Mouse (Mus musculus) MEL (cell line): ENCODE measurements around the gene Cd82. TPM values are rescaled to one million over a fixed set of nuclear protein-coding genes. Genes with fewer than 3 reads are reported as not detected.

ENCODE experiments used
- DNase-seq: peaks from one replicate; pipeline ENCODE4 v3.0.0; 2011; ENCODE audit warnings: low read depth, low spot score
- H3K27ac ChIP-seq: 2 replicates; pipeline ENCODE4 v1.5.1; 2012; ENCODE audit warnings: low read depth, mild to moderate bottlenecking, control low read depth, low read length, moderate library complexity; ENCODE audit not compliant: control insufficient read depth
- H3K27me3 ChIP-seq, 2 experiments: fragments of 150-350 bp in 1 of 2; sonication (generic) in 1 of 2; 2 replicates each; pipeline ENCODE4 v1.6.1; 2012; ENCODE audit warnings: low read length in 2 of 2, mild to moderate bottlenecking in 2 of 2, improper control_type of control experiment in 1 of 2, moderate library complexity in 1 of 2; ENCODE audit not compliant: insufficient read depth in 2 of 2, control insufficient read depth in 1 of 2
- H3K36me3 ChIP-seq, 2 experiments: 2 replicates each; pipeline ENCODE4 v1.6.1; 2012 to 2014; ENCODE audit warnings: low read length in 2 of 2, improper control_type of control experiment in 1 of 2, inconsistent platforms in 1 of 2, mild to moderate bottlenecking in 1 of 2; ENCODE audit not compliant: insufficient read depth in 2 of 2, control insufficient read depth in 1 of 2
- H3K4me1 ChIP-seq, 2 experiments: fragments of 150-350 bp in 1 of 2; sonication (generic) in 1 of 2; 2 replicates each; pipeline ENCODE4 v1.6.1; 2012; ENCODE audit warnings: low read length in 2 of 2, improper control_type of control experiment in 1 of 2, mild to moderate bottlenecking in 1 of 2; ENCODE audit not compliant: insufficient read depth in 2 of 2, control insufficient read depth in 1 of 2
- H3K4me3 ChIP-seq, 2 experiments: fragments of 150-350 bp in 1 of 2; sonication (generic) in 1 of 2; 2 replicates each; pipeline ENCODE4 v1.5.1; 2012; ENCODE audit warnings: low read depth in 2 of 2, low read length in 2 of 2, mild to moderate bottlenecking in 2 of 2, moderate library complexity in 2 of 2, control low read depth in 1 of 2, improper control_type of control experiment in 1 of 2; ENCODE audit not compliant: control insufficient read depth in 1 of 2, insufficient read depth in 1 of 2
- H3K79me2 ChIP-seq: 2 replicates; pipeline ENCODE4 v1.6.1; 2012; ENCODE audit warnings: mild to moderate bottlenecking, low read length, moderate library complexity; ENCODE audit not compliant: control insufficient read depth, poor library complexity, insufficient read depth
- H3K9ac ChIP-seq: 2 replicates; pipeline ENCODE4 v1.6.1; 2012; ENCODE audit warnings: low read depth, mild to moderate bottlenecking, control low read depth, low read length, moderate library complexity; ENCODE audit not compliant: control insufficient read depth, poor library complexity, severe bottlenecking
- H3K9me3 ChIP-seq: fragments of 150-350 bp; sonication (generic); replicated peaks from 2 replicates; pipeline ENCODE4 v1.6.1; 2012; ENCODE audit warnings: mild to moderate bottlenecking, low read length, improper control_type of control experiment, moderate library complexity; ENCODE audit not compliant: insufficient read depth
- BHLHE40 ChIP-seq: IDR thresholded peaks from 2 replicates; pipeline ENCODE4 v1.6.1; 2012; ENCODE audit warnings: low read depth, mild to moderate bottlenecking, inconsistent platforms, low read length, improper control_type of control experiment, borderline replicate concordance
- ETS1 ChIP-seq: IDR thresholded peaks from 2 replicates; pipeline ENCODE4 v1.6.1; 2012; ENCODE audit warnings: low read depth, mild to moderate bottlenecking, inconsistent platforms, low read length, improper control_type of control experiment, moderate library complexity
- GABPA ChIP-seq: IDR thresholded peaks from 2 replicates; pipeline ENCODE4 v1.6.1; 2012; ENCODE audit warnings: low read depth, mild to moderate bottlenecking, inconsistent platforms, low read length, improper control_type of control experiment, moderate library complexity
- GATA1 ChIP-seq: IDR thresholded peaks from 2 replicates; pipeline ENCODE4 v1.6.1; 2011; ENCODE audit warnings: low read depth, low read length, improper control_type of control experiment
- MXI1 ChIP-seq: IDR thresholded peaks from 2 replicates; pipeline ENCODE4 v1.6.1; 2011; ENCODE audit warnings: mild to moderate bottlenecking, low read depth, low read length, improper control_type of control experiment
- MYC ChIP-seq: IDR thresholded peaks from 2 replicates; pipeline ENCODE4 v1.6.1; 2011; ENCODE audit warnings: low read depth, mild to moderate bottlenecking, low read length, improper control_type of control experiment, moderate library complexity
- NELFE ChIP-seq: IDR thresholded peaks from 2 replicates; pipeline ENCODE4 v1.6.1; 2011; ENCODE audit warnings: low read depth, low read length, improper control_type of control experiment
- NRF1 ChIP-seq: IDR thresholded peaks from 2 replicates; pipeline ENCODE4 v1.6.1; 2014; ENCODE audit warnings: low read depth, mild to moderate bottlenecking, inconsistent platforms, low read length, improper control_type of control experiment, moderate library complexity; ENCODE audit not compliant: poor library complexity, insufficient read depth, severe bottlenecking
- POLR2AphosphoS2 ChIP-seq: IDR thresholded peaks from 2 replicates; pipeline ENCODE4 v1.6.1; 2011; ENCODE audit warnings: low read length, improper control_type of control experiment
- RAD21 ChIP-seq: IDR thresholded peaks from 2 replicates; pipeline ENCODE4 v1.6.1; 2011; ENCODE audit warnings: mild to moderate bottlenecking, low read depth, low read length, improper control_type of control experiment
- TAL1 ChIP-seq: IDR thresholded peaks from 2 replicates; pipeline ENCODE4 v1.6.1; 2012; ENCODE audit warnings: mild to moderate bottlenecking, inconsistent platforms, low read length, moderate library complexity, mixed read lengths
- TBP ChIP-seq: IDR thresholded peaks from 2 replicates; pipeline ENCODE4 v1.8.0; 2011; ENCODE audit warnings: low read depth, low read length, improper control_type of control experiment
- TCF12 ChIP-seq: IDR thresholded peaks from 2 replicates; pipeline ENCODE4 v1.6.1; 2014; ENCODE audit warnings: low read depth, mild to moderate bottlenecking, inconsistent platforms, low read length, improper control_type of control experiment, moderate library complexity
- UBTF ChIP-seq: IDR thresholded peaks from 2 replicates; pipeline ENCODE4 v1.6.1; 2012; ENCODE audit warnings: low read depth, mild to moderate bottlenecking, inconsistent platforms, low read length, improper control_type of control experiment, moderate library complexity, borderline replicate concordance; ENCODE audit not compliant: insufficient read depth
- USF2 ChIP-seq, 2 experiments: IDR thresholded peaks; 2 replicates each; pipeline ENCODE4 v1.6.1; 2011 to 2012; ENCODE audit warnings: improper control_type of control experiment in 2 of 2, low read length in 2 of 2, borderline replicate concordance in 1 of 2, inconsistent platforms in 1 of 2, low read depth in 1 of 2, mild to moderate bottlenecking in 1 of 2; ENCODE audit not compliant: insufficient read depth in 1 of 2
- ZC3H11A ChIP-seq: IDR thresholded peaks from 2 replicates; pipeline ENCODE4 v1.6.1; 2012; ENCODE audit warnings: low read depth, mild to moderate bottlenecking, inconsistent platforms, low read length, improper control_type of control experiment
- ZKSCAN1 ChIP-seq: IDR thresholded peaks from 2 replicates; pipeline ENCODE4 v1.6.1; 2012; ENCODE audit warnings: low read depth, mild to moderate bottlenecking, inconsistent platforms, low read length, improper control_type of control experiment, moderate library complexity
- ZNF384 ChIP-seq: IDR thresholded peaks from 2 replicates; pipeline ENCODE4 v1.6.1; 2012; ENCODE audit warnings: low read depth, mild to moderate bottlenecking, inconsistent platforms, low read length, improper control_type of control experiment
- polyA plus RNA-seq, 2 experiments: library from polyadenylated mRNA; stranded (reverse) in 1 of 2; unstranded in 1 of 2; fragments of >175 nt in 1 of 2; fragments of >200 nt in 1 of 2; gene quantifications; 2 replicates each; pipeline versions ENCODE4 v1.2.1 to v1.2.4; 2012; ENCODE audit warnings: low replicate concordance in 2 of 2, low read depth in 1 of 2; ENCODE audit not compliant: insufficient read length in 2 of 2, insufficient read depth in 1 of 2, missing spikeins in 1 of 2
- total RNA-seq: library from RNA; depleted of rRNA; stranded (reverse); fragments of 300-350 nt; gene quantifications from 2 replicates; pipeline ENCODE4 v1.2.3, GENCODE M21; 2012

Cd82 gene
- total and polyA plus RNA-seq, 3 experiments, result 37.6 to 59.7 TPM; not detected in 1

GRCm38 (mm10) chr2:93493541-93493940 lies 30.6 kb upstream of the Cd82 start:
- no peak overlapping the region for H3K27ac ChIP-seq
- no peak overlapping the region for H3K9ac ChIP-seq
- no peaks in the 10 kb centered on the region for H3K36me3 ChIP-seq
- H3K27me3 ChIP-seq, result peaks cover 0 to 6% of the 10 kb centered on the region in 2 experiments; a peak in 3 of 4 replicates
- no peak for DNase-seq
- no peaks in the 10 kb centered on the region for H3K9me3 ChIP-seq
- H3K4me3 ChIP-seq, result no peak overlapping the region
- no peaks in the 10 kb centered on the region for H3K4me1 ChIP-seq
- TF ChIP-seq POLR2AphosphoS2, result no peak
- no peaks in the 10 kb centered on the region for H3K79me2 ChIP-seq

GRCm38 (mm10) chr2:93490516-93490915 lies 27.6 kb upstream of the Cd82 start:
- Histone ChIP-seq H3K36me3 (no peaks in the 10 kb centered on the region), H3K27me3 (peaks cover 3 to 6% of the 10 kb centered on the region in 2 experiments; a peak in 3 of 4 replicates), H3K4me1 (no peaks in the 10 kb centered on the region), H3K9me3 (no peaks in the 10 kb centered on the region), H3K9ac (no peak overlapping the region), H3K27ac (no peak overlapping the region), H3K79me2 (no peaks in the 10 kb centered on the region), H3K4me3 (no peak overlapping the region)
- no peak for DNase-seq
- TF ChIP-seq ZKSCAN1 (no peak), POLR2AphosphoS2 (no peak), TBP (no peak), BHLHE40 (no peak), NELFE (no peak), TAL1 (no peak)

- Histone ChIP-seq H3K79me2 (no peaks in the 10 kb centered on the region), H3K9ac (no peak overlapping the region), H3K36me3 (no peaks in the 10 kb centered on the region), H3K4me3 (no peak overlapping the region), H3K4me1 (no peaks in the 10 kb centered on the region), H3K9me3 (no peaks in the 10 kb centered on the region), H3K27me3 (peaks cover 3 to 6% of the 10 kb centered on the region in 2 experiments; a peak in 3 of 4 replicates), H3K27ac (no peak overlapping the region)
- TF ChIP-seq MYC, result no peak
- no peak for TF ChIP-seq ZC3H11A
- no peak for TF ChIP-seq GABPA
- no peak for TF ChIP-seq ZNF384
- TF ChIP-seq MXI1, result no peak
- TF ChIP-seq UBTF, result no peak
- no peak for TF ChIP-seq NRF1
- TF ChIP-seq TCF12, result no peak
- no peak for TF ChIP-seq GATA1
- TF ChIP-seq RAD21, result no peak
- TF ChIP-seq USF2 (IDR thresholded peaks at IDR 0.05; ENCODE audit: borderline replicate concordance in 1 of 2, insufficient read depth in 1 of 2, low read depth in 1 of 2, low read length in 2 of 2), result no peak
- TF ChIP-seq ETS1, result no peak
- no peak for DNase-seq
These were observed 26.1 kb upstream of the Cd82 start for GRCm38 (mm10) chr2:93488911-93489587.
